Mouse (Mus musculus): ENCODE measurements at regions not wholly inside any gene's neighbourhood (a gene's known extent, or its start where the extent isn't known, plus 50 kb on each side); places are given as distances from the start of the nearest gene placed in this dataset.

DNA sequence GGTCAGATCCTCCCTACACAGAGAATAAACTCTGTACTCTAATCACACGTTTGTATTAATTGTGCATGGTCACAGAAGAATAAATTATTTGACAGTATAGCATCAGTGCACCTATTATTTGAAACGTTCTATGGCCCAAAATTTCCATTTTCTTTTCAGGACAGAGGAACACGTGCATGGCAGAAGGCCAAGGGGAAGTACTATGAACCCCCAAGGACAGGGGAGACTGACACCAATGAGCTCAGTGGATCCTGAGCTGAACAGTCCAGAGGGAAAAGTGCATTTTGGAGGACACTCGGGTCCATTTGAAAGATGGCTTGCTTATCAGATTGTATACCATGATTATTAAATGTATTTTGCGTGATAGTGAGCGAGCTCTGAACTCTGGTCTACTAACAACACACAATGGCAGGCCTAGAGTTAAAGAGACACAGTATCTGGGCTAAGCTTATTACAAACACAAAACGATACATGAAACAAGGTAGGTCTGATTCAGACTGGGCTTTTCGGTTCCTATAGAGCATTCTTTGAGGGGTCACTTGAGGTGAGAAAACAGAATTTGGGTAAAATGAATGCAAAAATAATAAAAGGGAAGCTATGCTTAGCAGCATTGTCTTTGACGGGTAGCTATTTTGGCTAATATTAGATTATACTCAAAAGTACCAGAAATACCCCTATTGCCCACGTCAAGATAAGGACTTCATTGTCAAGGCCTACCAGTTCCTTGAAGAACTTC is 1431.7 kb downstream of the Slc22a22 start:
- no peak for DNase-seq (ENCODE audit: low spot score in 2 of 2)

DNA sequence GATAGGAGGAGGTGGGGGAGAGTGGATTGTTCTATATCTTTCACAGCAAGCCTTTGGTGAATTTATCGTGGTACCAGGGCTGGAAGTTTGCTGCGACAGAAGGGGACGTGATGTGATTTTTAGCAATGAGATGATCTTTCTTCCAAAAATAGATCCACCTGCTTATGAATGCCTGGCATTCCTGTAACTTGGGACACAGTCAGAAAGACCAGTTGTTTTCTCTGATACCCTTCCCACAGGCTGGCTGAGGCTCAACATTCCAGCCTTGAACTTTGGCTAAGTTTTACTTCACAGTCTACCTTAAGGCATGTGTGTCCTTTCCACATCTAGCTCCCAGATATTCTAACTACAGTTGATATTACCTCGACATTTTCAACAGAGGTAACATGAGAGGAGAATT is 1434.1 kb downstream of the Slc22a22 start:
- no peak for DNase-seq (ENCODE audit: low spot score in 2 of 2)

DNA sequence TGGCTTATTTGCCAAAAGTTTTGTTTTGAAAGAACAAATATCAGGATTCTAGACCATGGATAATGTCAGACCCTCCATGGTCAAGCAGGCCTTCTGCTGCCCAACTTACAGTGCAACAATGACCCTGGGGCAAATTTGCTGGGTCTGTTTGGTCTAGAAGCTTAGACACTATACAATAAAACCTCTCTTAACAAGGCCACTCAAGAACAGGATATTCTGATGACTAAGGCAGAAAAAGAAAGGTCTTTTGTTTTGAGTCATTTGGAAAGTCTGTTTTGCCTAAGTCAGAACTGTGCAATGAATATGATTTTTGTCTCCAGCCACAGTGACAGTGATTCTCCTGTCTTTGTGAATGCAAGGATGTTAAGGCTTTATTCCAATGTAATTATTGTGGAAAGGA is 1435.0 kb downstream of the Slc22a22 start:
- DNase-seq (ENCODE audit: low spot score in 2 of 2) = no peak

DNA sequence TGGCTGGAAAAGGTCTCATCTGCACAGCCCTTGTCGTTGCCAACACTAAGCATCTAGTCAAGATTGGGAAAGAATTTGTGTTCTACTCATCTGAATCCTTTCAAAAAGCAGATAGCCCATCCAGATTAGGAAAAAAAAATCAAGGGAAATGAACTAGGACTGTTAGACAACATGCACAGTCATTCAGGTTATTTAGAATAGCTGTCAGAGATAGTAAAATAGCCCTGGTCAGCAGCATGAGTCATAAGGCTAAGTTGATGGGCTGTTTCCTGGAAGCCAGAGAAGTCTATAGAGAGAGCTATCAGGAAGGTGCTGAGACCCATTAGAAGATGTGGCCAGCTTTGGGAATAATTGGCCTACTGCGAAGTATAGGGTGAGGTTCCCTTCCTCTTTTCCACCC is 1447.4 kb downstream of the Slc22a22 start:
- no peak for DNase-seq (ENCODE audit: low spot score in 2 of 2)

DNA sequence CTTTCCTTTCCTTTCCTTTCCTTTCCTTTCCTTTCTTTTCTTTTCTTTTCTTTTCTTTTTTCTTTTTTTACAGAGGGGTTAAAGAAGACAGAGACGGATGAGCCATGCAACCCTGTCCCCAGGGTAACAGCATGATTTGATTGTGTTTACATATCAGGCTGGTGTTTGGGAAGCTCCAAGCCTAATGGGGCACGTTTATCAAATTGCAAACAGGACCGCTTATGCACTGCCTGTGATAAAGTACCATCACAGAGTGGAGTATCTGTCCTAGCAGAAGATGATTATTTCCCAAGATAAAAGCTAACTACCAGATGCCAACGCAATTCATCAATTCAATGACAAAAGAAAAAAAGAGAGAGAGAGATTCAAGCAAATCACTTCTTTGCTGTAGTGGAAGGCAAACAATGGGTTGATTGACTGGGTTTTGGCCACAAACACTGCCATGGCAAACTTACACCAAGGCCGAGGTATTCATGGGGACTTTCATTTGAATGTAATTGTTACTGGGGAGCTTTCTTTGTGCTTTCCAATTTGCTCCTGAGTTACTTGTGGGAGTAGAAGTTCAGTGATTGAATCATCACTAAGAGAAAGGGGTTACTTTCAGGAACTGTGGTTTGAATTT is 1450.1 kb downstream of the Slc22a22 start:
- DNase-seq (ENCODE audit: low spot score in 2 of 2) = no peak

DNA sequence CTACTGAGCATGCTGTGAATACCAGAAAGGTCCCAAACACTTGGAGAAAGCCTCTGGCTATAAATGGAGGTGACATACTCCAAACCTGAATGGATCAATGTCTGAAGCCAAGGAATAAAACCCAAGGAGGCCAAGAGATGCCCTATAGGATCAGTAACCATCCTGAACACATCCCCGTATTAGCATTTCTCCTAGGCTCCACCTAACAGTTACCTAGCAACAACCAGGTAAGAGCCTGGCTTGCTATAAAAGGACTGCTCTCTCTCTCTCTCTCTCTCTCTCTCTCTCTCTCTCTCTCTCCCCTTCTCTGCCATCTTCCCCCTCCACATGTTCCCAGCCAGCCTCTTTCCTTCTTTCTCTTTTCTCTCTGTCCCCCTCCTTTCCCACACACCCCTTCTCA is 1452.7 kb downstream of the Slc22a22 start:
- no peak for DNase-seq (ENCODE audit: low spot score in 2 of 2)

DNA sequence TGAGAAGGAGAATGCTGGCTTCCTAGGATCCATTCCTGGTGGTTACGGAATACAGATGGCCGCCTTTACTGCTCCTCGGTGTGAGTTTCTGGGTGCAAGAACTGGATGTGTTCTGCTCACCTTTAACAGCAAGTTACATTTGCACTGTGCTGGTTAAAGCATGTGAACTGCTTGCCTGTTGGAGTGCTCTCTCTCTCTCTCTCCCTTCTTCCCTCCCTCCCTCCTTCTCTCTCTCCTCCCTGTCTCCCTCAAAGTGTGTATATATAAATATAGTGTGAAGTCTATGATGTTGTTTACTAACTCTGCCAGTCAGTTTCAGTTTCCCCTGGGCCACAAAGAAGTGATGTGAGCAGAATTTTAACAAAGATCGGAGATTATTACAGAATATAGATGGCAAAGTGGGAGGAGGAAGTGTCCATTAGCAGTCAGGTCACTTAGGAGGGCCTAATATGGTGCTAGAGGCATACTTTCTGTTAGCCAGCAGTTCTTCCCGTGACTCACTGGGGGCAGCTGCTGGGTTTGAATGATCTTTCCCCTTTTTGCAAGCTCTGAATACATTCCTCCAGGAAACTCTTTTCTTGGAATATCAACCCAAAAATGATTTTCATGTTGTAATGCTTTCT is 1453.5 kb downstream of the Slc22a22 start:
- no peak for DNase-seq (ENCODE audit: low spot score in 2 of 2)

DNA sequence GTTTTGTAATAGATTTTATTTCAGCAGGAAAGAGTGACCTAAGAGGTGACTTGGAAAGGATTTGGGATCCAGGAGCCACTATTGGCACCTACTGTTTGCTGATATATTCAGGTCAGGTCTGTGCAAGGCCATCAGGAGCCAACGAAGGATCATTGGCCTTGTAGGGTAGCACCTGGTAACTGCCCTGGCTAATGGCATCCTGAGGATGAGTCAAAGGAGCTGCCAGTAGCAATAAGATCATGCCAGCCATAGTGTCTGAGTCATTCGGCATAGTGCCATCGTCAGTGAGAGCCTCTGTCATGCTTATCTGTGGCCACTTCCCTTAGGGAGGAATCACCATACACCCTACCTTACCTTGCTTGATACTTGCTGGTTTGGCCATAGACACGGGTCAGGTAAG is 1455.1 kb downstream of the Slc22a22 start:
- no peak for DNase-seq (ENCODE audit: low spot score in 2 of 2)

DNA sequence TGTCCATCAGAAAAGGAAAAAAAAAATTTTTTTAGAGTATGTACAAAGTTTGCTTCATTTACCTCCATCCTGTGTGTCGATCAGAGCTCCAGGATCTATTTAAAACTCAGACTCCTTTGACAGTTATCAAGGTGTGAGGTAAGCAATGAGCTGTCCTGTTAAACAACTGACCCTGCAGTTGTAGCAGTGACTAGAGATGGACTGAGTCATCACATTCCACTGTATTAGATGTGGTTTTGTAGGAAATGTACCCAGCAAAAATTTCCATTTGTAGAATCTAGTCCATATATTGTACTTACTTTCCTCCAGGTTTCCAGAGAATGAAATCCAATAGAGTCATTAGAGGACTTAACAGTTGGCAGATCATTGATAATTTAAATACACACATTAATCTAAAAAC is 1459.3 kb downstream of the Slc22a22 start:
- no peak for DNase-seq (ENCODE audit: low spot score in 2 of 2)

DNA sequence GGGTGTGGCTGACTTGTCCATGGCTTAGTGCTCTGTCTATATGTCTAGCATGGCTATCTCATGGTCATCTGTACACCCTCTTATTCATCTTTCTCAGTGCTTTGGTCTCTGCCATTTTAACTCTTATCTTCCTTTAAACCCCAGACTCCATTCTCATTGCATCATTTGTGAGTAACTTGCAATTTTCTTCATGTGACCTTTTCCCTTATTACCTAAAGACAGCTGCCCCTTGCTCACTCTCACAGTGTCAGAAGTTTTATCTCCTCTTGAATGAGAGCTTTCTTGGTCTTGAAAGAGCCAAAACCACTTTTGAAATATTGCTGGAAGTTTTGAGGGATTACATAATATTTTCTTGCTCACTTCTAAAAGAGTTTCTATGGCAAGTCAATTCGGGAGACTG is 1459.9 kb downstream of the Slc22a22 start:
- DNase-seq (ENCODE audit: low spot score in 2 of 2) = no peak

DNA sequence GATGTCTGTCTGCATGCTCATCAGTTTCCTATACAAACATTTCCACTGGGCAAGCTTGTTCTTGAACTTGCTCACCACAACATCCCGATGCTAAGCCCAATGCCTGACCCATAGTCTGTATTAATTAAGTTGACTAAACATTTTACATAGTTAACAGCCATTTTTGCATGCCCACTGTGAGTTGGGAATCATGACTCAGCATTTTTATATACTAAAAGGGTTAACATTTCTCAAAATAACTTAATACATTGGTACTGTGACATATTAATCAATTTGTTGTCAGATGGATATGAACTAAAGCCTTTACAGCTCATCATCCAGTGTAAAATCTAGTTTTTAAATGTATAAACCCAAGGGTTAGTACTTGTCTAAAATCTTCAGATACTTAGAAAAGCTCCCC is 1461.4 kb downstream of the Slc22a22 start:
- no peak for DNase-seq (ENCODE audit: low spot score in 2 of 2)

DNA sequence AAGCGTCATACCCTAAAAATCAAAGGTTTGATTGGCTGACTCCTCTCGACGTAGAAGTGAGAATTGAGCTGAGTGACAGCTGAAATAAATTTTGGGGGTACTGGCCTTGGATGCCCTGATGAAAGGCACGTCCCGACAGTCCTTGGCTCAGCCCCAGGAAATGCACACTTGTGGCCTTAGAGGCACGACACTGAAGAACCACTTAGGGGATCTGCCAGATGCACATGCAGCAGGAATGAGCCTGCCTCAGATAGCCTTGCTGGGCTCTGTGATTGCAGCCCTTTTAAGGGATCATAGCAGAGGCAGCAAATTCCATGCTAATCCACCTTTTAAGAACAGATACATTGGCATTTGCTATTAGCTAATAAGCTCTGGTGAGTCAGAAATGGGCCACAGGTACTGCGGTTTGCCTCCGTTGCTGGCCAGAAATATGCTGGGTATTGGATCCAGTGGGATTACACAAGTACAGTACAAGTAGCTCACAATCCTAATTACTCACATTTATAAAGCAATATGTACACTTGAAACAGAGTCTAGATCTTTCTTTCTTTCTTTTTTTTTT is 1463.3 kb downstream of the Slc22a22 start:
- DNase-seq (ENCODE audit: low spot score in 2 of 2) = no peak

DNA sequence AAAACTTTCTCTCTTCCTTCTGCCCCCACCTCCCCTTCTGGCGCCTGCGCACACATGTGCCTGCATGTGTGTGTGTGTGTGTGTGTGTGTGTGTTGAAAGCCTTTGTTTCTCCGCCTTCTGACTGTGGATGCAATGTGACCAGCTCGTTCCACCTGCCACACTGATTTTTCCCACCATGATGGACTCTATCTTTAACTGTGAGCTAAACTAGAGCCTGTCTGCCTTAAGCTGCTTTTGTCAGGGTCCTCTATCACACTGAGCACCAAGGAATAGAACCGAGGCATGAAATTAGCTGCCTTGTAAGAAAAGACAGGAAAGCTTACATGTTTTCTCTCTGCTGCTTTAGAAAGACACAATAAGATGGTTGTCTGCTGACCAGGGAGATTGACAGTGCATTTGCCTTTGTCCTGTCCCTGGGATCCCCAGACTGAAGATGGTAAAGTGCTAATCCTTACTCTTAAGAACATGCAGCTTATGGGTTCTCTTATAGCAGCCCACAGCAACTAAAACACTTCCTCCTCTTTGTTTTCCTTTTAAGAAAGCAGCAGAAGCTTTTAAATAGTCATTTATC is 1468.7 kb downstream of the Slc22a22 start:
- no peak for DNase-seq (ENCODE audit: low spot score in 2 of 2)

DNA sequence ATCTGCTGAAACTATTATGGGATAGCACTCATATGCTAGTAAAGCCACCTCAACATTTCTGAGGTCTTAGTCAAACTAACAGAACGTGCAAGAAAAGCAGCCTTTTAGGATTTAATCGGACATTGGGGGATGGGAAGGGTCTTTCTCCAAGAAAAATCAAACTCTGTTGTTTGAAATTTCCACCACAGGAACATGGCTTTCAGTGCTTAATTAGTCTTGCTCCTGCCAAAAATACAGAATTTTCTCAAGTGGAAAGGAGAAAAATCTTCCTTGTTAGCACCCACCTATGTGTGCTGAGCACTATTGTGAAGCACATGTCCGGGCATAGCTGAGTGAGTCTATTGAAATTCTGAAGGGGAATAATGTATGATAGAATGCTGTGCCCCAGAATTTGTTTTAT is 1470.0 kb downstream of the Slc22a22 start:
- DNase-seq (ENCODE audit: low spot score in 2 of 2) = no peak

DNA sequence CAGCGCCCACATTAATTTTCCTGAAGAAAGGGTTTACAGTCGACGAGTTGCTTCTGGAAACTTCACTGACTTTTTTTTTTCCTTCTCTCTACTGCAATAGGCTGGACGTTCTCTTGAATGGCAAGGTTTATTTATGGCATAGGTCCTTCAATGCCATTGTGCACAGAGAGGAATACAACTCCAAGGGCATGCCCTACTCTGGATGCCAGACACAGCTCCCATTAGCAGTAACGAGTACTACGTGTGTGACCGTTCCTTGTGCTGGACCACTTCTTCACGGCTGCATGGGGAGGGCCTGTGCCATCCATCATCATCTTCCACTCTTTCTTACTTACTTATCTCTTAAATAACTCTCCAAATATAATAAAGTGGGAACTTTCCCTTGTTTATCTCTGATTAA is 1472.1 kb downstream of the Slc22a22 start:
- DNase-seq (ENCODE audit: low spot score in 2 of 2) = no peak

DNA sequence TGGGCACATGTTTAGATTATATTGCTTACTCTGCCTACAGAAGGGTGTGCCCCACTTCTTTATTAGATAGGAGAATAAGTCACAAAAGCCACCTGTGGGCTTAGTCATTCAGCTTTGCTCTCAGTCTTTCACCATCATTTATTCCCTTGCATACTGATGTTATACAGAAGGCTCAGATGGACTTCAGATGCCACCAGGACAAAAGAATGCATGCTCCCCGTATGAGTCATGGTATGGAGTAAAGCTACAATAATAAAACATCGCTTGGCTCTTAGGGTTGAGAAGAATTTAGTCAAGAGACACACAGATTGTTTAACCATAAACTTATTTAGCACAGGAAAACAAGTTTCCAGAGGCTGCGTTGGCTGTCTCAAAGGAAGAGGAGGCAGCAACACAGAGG is 1473.5 kb downstream of the Slc22a22 start:
- DNase-seq (ENCODE audit: low spot score in 2 of 2) = no peak

DNA sequence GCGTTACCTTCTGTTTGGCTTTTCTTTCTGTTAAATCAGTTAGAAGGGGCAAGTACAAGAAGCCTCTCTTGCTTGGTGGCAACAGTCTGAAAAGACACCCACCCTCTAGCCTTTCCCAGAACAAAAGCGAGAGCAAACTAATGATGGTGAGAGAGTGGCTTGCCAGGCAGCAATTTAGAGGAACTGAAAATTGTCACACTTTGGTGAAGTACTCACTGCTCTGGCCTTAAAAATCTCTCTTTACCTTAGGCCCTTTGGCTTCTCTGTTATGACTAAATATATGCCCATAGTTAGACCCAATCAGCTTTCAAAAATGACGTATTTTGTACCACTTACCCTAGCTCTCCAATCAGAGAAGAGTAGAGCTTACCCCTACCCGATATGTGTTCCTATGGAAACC is 1477.8 kb downstream of the Slc22a22 start:
- no peak for DNase-seq (ENCODE audit: low spot score in 2 of 2)

DNA sequence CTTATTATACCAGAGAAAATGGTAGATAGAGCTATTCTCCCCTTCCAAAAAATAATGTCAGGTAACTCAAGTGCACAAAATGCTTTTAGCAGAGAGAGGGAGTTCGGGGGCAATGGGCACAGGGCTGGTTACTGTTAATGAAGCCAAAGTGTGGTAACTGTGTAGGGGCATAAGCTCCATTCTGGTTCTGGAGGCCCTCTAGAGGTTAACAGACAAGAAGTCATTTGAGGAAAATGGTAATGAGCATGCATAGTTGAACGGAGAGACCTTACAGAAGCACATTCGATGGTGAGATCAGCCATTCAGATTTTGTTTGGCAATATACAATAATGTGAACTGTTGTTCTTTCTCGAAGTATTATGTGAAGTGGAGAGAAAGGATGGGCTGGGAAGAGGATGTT is 1479.4 kb downstream of the Slc22a22 start:
- DNase-seq (ENCODE audit: low spot score in 2 of 2) = no peak

DNA sequence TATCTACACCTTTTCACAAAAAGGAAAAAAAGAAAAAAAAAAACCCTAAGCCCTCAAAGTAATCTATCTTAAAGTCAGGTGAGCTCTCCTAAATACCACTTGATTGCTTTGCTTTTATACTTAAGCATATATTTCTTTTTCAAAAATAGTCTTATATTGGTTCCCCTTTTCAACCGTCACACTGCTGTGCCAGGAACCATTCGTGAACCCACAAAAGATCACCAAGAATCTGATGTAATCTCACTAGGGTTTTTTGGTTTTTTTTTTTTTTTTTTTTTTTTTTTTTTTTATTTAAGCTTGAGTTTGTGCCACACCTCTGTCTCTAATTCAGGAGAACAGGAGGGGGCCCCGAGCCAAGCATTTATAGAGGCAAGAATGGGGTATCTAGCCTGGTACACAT is 1482.7 kb downstream of the Slc22a22 start:
- DNase-seq (ENCODE audit: low spot score in 2 of 2) = no peak

DNA sequence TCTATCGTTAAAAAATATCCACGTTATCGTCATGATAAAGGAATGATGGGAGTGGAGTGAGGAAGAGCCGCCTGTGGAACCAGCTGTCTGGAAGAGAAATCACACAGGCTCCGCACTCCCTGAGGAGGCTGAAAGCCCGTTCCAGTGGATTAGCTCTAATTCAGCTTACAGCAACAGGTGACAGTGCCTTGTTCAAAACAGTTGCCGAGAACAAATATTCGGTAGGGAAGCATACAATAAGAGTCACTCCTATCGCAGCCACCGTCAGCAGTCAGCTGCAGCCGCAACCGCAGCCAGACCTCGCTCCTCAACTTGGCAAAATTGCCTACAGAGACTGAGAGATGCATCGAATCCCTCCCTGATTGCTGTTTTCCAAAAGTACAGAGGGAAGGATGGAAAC is 1501.6 kb downstream of the Slc22a22 start:
- no peak for DNase-seq (ENCODE audit: low spot score in 2 of 2)

DNA sequence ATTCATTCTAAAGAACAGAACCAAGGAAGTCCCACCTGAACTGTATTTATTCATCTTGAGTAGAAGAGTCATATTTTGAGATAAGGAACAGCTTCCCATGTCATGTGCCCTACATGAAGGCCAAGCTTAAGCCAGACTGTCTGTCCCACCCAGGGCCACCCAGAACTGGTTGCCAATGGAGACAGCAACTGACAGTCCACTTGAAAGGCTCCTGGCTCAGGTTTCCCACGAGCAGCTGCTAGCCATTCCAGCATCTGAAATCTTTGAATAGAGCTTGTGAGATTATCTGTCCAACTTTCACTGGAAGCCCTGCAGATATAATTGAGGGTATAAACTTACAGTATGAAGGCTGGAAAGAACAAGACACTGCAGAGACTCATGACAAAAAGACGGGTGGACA is 1510.6 kb downstream of the Slc22a22 start:
- DNase-seq (ENCODE audit: low spot score in 2 of 2) = no peak

DNA sequence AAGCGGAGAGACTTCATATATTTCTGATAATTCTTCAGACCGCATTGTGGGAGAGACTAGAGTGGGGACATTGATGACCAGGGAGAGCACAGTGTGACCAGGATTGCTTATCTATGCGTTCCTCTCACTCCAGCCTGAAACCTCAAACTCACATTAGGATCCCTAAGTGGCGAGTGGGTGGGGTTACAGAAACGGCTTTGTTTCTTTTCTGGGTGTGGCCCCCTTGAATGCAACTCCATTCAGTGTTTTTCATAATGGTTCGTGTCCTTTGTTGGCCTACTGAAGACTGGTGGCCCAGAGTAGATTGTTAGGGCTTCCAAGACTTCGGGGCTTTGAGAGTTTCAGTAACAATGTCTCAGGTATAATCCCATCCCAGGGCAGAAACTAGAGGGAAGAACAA is 1512.1 kb downstream of the Slc22a22 start:
- DNase-seq (ENCODE audit: low spot score in 2 of 2) = no peak

DNA sequence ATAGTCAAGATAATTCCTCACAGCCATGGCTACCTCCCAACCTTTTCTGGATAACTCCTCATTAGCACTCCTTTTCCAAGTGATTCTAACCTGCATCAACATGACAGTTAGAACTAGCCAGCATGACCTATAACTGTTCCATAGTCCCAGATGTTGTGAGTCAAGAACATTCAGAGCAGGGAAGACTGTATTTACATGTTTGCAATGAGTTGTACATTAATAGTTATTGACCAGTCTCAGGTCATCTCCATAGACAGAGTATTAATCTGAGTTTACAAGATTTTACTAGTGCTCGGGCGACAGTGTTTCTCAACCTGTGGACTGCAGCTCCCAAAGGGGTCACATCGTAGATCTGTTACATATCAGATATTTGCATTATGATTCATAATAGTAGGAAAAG is 1515.3 kb downstream of the Slc22a22 start:
- DNase-seq (ENCODE audit: low spot score in 2 of 2) = no peak

Measured in right cerebral cortex, adult 2 months (tissue).